Mouse (Mus musculus) adipose tissue, adult 10 weeks (tissue): ENCODE results near the gene Vmn1r14. TPM values are rescaled to one million over a fixed set of nuclear protein-coding genes. Genes with fewer than 3 reads are reported as not detected.

Source experiments
- polyA plus RNA-seq: library from polyadenylated mRNA; stranded (reverse); fragments of 350-450 nt; fragmentation: Illumina TruSeq; extraction: RNeasy Lipid Tissue Mini Kit (QIAGEN cat#74804); gene quantifications from one replicate; pipeline ENCODE4 v1.2.3, GENCODE M21; 2014; ENCODE audit warnings: low read depth, low replicate concordance

The Vmn1r14 gene
- not detected for polyA plus RNA-seq

GRCm38 (mm10) chr6:57231386-57231785, at the start of gene Vmn1r14:
TSS of gene Vmn1r14 (plus strand) at chr6:57231686.

DNA sequence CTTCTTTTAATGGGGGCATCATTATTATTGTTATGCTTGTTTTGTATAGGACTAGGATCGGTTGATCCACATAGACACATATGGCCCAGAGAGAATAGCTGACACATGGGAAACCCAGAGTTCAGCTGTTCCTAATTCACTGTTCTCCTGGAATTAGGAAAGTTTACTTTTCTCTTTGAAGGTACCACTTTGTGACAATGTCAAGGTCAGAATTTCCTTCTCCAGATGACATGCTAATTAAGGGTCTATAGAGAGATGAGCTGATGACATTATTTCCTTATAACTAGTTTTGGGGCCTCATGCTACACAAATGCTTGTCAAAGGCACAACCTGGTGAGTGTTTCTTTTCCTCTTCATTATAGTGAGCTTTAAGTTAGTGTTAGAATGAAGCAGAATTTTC, 28.5 kb upstream of the Vmn1r14 start, which contains the start of gene Vmn1r13:
Gene Vmn1r13, plus strand, starts transcription at position 301 of the 400 bp plus-strand sequence.

DNA sequence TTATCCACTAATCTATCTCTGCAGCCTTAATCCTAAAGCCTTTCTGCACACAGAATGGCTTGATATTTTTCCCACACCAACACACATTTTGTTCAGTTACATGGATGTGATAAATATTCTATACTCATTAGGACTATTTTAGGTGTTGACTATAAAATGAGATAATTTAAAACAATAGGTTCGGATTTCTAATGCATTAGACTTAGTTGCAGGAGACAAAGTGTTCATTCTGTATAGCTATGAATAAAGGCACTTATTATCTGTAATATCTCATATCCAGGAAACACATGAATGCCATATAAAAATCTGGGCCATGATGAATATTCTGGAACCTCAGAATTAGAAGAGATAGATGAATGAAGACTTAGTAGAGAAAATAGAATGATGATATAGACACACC, 26.2 kb downstream of the Vmn1r14 start, which contains the start of gene Vmn1r15:
Gene Vmn1r15, plus strand, starts transcription at position 301 of the 400 bp plus-strand sequence.

Other genes with a start within 250 kb of the Vmn1r14 start
- gene Vmn1r6, start 234.4 kb upstream of the Vmn1r14 start, polyA plus RNA-seq, result not detected
- not detected for gene Vmn1r7, start 206.4 kb upstream of the Vmn1r14 start, polyA plus RNA-seq
- not detected for gene Vmn1r8, start 199.4 kb upstream of the Vmn1r14 start, polyA plus RNA-seq
- not detected for gene Vmn1r9, start 164.9 kb upstream of the Vmn1r14 start, polyA plus RNA-seq
- not detected for gene Vmn1r10, start 122.2 kb upstream of the Vmn1r14 start, polyA plus RNA-seq
- not detected for gene Vmn1r11, start 98.2 kb upstream of the Vmn1r14 start, polyA plus RNA-seq
- gene Vmn1r12, start 74.8 kb upstream of the Vmn1r14 start, polyA plus RNA-seq, result not detected
- not detected for gene Vmn1r13, start 28.4 kb upstream of the Vmn1r14 start, polyA plus RNA-seq
- gene Vmn1r15, start 26.3 kb downstream of the Vmn1r14 start, polyA plus RNA-seq, result not detected
- gene Vmn1r16, start 97.8 kb downstream of the Vmn1r14 start, polyA plus RNA-seq, result not detected
- gene Vmn1r17, start 132.0 kb downstream of the Vmn1r14 start, polyA plus RNA-seq, result not detected
- not detected for gene Vmn1r18, start 164.1 kb downstream of the Vmn1r14 start, polyA plus RNA-seq
- not detected for gene Vmn1r19, start 172.1 kb downstream of the Vmn1r14 start, polyA plus RNA-seq
- not detected for gene Vmn1r20, start 197.2 kb downstream of the Vmn1r14 start, polyA plus RNA-seq